Mouse (Mus musculus) heart, postnatal 0 days (tissue): ENCODE measurements around the gene Gnmt. TPM values are rescaled to one million over a fixed set of nuclear protein-coding genes. Genes with fewer than 3 reads are reported as not detected.
A peak's percentile ranks its signal among the peaks of the same experiment; 100 is the strongest.

ENCODE experiments used
- ATAC-seq: fragments of 200-750 bp; cut with Nextera tagmentation; 2 replicates; pipeline ENCODE4 v1.8.0; 2017; ENCODE audit warnings: low read depth, moderate number of reproducible peaks, moderate library complexity; ENCODE audit not compliant: insufficient read depth
- DNase-seq: peaks from one replicate; pipeline ENCODE4 v3.0.0-alpha.2; 2016; ENCODE audit warnings: low spot score
- H3K27ac ChIP-seq: fragments of 300-500 bp; sonication (generic); 2 replicates; pipeline ENCODE4 v1.5.1; 2014; ENCODE audit warnings: low read depth, mild to moderate bottlenecking
- H3K27me3 ChIP-seq: fragments of 300-500 bp; sonication (generic); 2 replicates; pipeline ENCODE4 v1.6.1; 2014; ENCODE audit warnings: low read length, mixed read lengths; ENCODE audit not compliant: control insufficient read depth, insufficient read depth
- H3K36me3 ChIP-seq: fragments of 300-500 bp; sonication (generic); replicated peaks from 2 replicates; pipeline ENCODE4 v1.6.1; 2014; ENCODE audit warnings: low read length, mixed read lengths; ENCODE audit not compliant: control insufficient read depth, insufficient read depth
- H3K4me1 ChIP-seq: fragments of 300-500 bp; sonication (generic); 2 replicates; pipeline ENCODE4 v1.6.1; 2014; ENCODE audit warnings: antibody characterized with exemption; ENCODE audit not compliant: control insufficient read depth, insufficient read depth
- H3K4me2 ChIP-seq: fragments of 300-500 bp; sonication (generic); 2 replicates; pipeline ENCODE4 v1.6.1; 2014; ENCODE audit warnings: low read depth, mild to moderate bottlenecking, low read length, moderate library complexity
- H3K4me3 ChIP-seq: fragments of 300-500 bp; sonication (generic); 2 replicates; pipeline ENCODE4 v1.5.1; 2014; ENCODE audit warnings: low read depth, low read length
- H3K9ac ChIP-seq: fragments of 300-500 bp; sonication (generic); replicated peaks from 2 replicates; pipeline ENCODE4 v1.6.1; 2014; ENCODE audit warnings: low read depth, low read length, mixed read lengths
- H3K9me3 ChIP-seq: fragments of 300-500 bp; sonication (generic); replicated peaks from 2 replicates; pipeline ENCODE4 v1.6.1; 2016; ENCODE audit warnings: low read length; ENCODE audit not compliant: control insufficient read depth
- CTCF ChIP-seq: IDR thresholded peaks from 2 replicates; pipeline ENCODE4 v1.5.1; 2016; ENCODE audit warnings: antibody characterized with exemption, control low read depth, low read depth
- EP300 ChIP-seq: IDR thresholded peaks from 2 replicates; pipeline ENCODE4 v1.6.1; 2016; ENCODE audit warnings: antibody characterized with exemption, low read depth
- WGBS: fragments of 180-500 bp; shearing (Covaris S2); extraction: QIAGEN DNeasy Blood & Tissue Kit; methylation state at CpG from one replicate; pipeline ENCODE4 v1.1.7; 2014; 5-methylcytosine and 5-hydroxymethylcytosine counted together
- polyA plus RNA-seq: library from polyadenylated mRNA; unstranded; fragments of >200 nt; fragmentation: Nextera tagmentation; extraction: Ambion mirVana; gene quantifications from 2 replicates; pipeline ENCODE4 v1.2.1, GENCODE M21; 2015
- total RNA-seq: library from RNA; depleted of rRNA; stranded (reverse); fragments of >200 nt; gene quantifications from 2 replicates; pipeline ENCODE4 v1.2.3, GENCODE M21; 2014; ENCODE audit warnings: low replicate concordance

The Gnmt gene
- total and polyA plus RNA-seq, 2 experiments from 2014 or later: 2.7 to 2.8 TPM

GRCm38 (mm10) chr17:46710959-46711597 is 17.9 kb downstream of the Gnmt start, which contains the start of gene Pex6:
Pex6 (plus strand) TSS chr17:46711463.
- H3K36me3 ChIP-seq: peaks cover 12% of the 10 kb centered on the region; the same call in 1 of the 2 replicates
- H3K9me3 ChIP-seq: no peaks in the 10 kb centered on the region
- no peaks in the 10 kb centered on the region for H3K27me3 ChIP-seq
- H3K9ac ChIP-seq: peak within 1 kb of the TSS; percentile 97
- peak within 1 kb of the TSS; percentile 86 for H3K27ac ChIP-seq
- peaks cover 12% of the 10 kb centered on the region; the same call in 1 of the 2 replicates for H3K4me1 ChIP-seq
- H3K4me3 ChIP-seq: peak within 1 kb of the TSS; percentile 100
- TF ChIP-seq CTCF: peak; percentile 13; the same call in 1 of the 2 replicates
- peak; percentile 68; the same call in 1 of the 2 replicates for TF ChIP-seq EP300
- WGBS: 8% methylated on average over 36 of the region's 36 CpGs
- peak; percentile 91 for DNase-seq
- ATAC-seq: peak; percentile 93
- peak within 1 kb of the TSS; percentile 100 for H3K4me2 ChIP-seq

GRCm38 (mm10) chr17:46706375-46707089 is 22.4 kb downstream of the Gnmt start:
- TF ChIP-seq CTCF: 0 out of 2 replicates have a peak, but pooled peaks have one; percentile 6
- no peak for TF ChIP-seq EP300
- no peaks in the 10 kb centered on the region for H3K9me3 ChIP-seq
- ATAC-seq (no peak), DNase-seq (no peak)
- H3K9ac ChIP-seq: no peak overlapping the region
- H3K27ac ChIP-seq: no peak overlapping the region
- no peaks in the 10 kb centered on the region for H3K36me3 ChIP-seq
- no peaks in the 10 kb centered on the region for H3K27me3 ChIP-seq
- H3K4me3 ChIP-seq: no peak overlapping the region
- H3K4me2 ChIP-seq: no peak overlapping the region
- H3K4me1 ChIP-seq: peaks cover 15% of the 10 kb centered on the region
- WGBS: 76% methylated on average over 14 of the region's 14 CpGs

GRCm38 (mm10) chr17:46704887-46705835 is 23.8 kb downstream of the Gnmt start, which contains the start of gene Ppp2r5d:
Ppp2r5d (minus strand) TSS chr17:46705111.
- peak; percentile 96 for ATAC-seq
- peak within 1 kb of the TSS; percentile 86 for H3K4me3 ChIP-seq
- peak; percentile 98 for DNase-seq
- H3K9me3 ChIP-seq: no peaks in the 10 kb centered on the region
- H3K36me3 ChIP-seq: no peaks in the 10 kb centered on the region
- H3K27ac ChIP-seq: peak within 1 kb of the TSS; percentile 90
- no peaks in the 10 kb centered on the region for H3K27me3 ChIP-seq
- H3K4me2 ChIP-seq: peak within 1 kb of the TSS; percentile 88
- peak within 1 kb of the TSS; percentile 83 for H3K9ac ChIP-seq
- H3K4me1 ChIP-seq: peaks cover 15% of the 10 kb centered on the region
- 1% methylated on average over 47 of the region's 48 CpGs for WGBS
- TF ChIP-seq CTCF (no peak), EP300 (no peak)

- Histone ChIP-seq H3K9ac (peak overlapping the region; percentile 83), H3K4me2 (peak overlapping the region; percentile 88), H3K4me1 (peaks cover 15% of the 10 kb centered on the region), H3K9me3 (no peaks in the 10 kb centered on the region), H3K36me3 (peaks cover 4% of the 10 kb centered on the region; the same call in 1 of the 2 replicates), H3K4me3 (peak overlapping the region; percentile 86), H3K27ac (peak overlapping the region; percentile 90), H3K27me3 (no peaks in the 10 kb centered on the region)
- ATAC-seq: peak; percentile 71
- 5% methylated on average over 29 of the region's 41 CpGs for WGBS
- DNase-seq: peak; percentile 30
- TF ChIP-seq EP300 (no peak), CTCF (no peak)
These were observed 24.7 kb downstream of the Gnmt start for GRCm38 (mm10) chr17:46703971-46704886.
